Mouse (Mus musculus) common myeloid progenitor, adult 5-6 weeks (primary cell): ENCODE data around the gene 2410137M14Rik. TPM values are rescaled to one million over a fixed set of nuclear protein-coding genes. Genes with fewer than 3 reads are reported as not detected.
"Not testable (repeated sequence)": the region's sequence is repeated elsewhere in the genome, so short reads cannot be mapped to it uniquely, and the experiment has no call there.

Source experiments
- ATAC-seq: replicated peaks from 2 replicates; pipeline ENCODE4 v1.8.0; 2016; ENCODE audit warnings: low read depth, mild to moderate bottlenecking, moderate TSS enrichment, inconsistent platforms; ENCODE audit not compliant: poor library complexity, severe bottlenecking
- total RNA-seq: library from RNA; stranded (forward); fragments of 200-1000, 187-1606 nt; gene quantifications from 2 replicates; pipeline ENCODE4 v1.2.3, GENCODE M21; 2017

2410137M14Rik gene
- total RNA-seq, 1 experiment from 2014 or later = not detected

- no peak for ATAC-seq
Observed at GRCm38 (mm10) chr17:36995448-36995847, 14.4 kb upstream of the 2410137M14Rik start.

DNA sequence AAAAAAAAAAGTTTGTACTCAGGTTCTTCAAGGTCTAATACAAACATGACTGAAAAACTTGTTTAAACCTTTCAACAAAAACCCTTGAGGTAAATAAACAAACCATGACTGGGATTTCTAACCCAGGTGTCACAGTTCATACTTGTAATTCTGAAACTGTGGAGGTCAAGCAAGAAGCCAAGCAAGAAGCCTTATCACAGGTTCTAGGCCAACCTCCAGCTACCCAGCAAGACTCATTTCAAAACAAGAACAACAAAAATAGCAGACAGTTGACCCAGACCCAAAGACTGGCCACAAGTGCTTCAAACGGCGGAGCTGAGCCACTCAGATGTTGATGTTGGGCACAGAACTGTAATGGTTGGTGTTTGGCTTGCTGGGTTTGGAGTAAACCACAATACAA, 13.5 kb upstream of the 2410137M14Rik start:
- ATAC-seq = no peak

GRCm38 (mm10) chr17:36993770-36994325, 12.8 kb upstream of the 2410137M14Rik start:
- ATAC-seq = peak; percentile 30

GRCm38 (mm10) chr17:36992336-36993104, 11.5 kb upstream of the 2410137M14Rik start:
- ATAC-seq = peak; percentile 79

DNA sequence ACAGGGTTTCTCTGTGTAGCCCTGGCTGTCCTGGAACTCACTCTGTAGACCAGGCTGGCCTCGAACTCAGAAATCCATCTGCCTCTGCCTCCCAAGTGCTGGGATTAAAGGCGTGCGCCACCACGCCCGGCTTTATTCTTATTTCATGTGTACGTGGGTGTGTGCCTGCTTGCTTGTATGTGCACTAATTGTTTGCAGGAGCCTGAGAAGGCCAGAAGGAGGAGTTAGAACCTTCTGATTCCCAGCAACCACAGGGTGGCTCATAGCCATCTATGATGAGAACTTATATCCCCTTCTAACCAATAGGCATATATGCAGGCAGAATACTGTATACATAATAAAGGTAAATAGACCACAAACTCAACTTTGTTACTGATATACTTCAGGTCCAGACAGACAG, 9.6 kb upstream of the 2410137M14Rik start:
- ATAC-seq = not testable (repeated sequence)

DNA sequence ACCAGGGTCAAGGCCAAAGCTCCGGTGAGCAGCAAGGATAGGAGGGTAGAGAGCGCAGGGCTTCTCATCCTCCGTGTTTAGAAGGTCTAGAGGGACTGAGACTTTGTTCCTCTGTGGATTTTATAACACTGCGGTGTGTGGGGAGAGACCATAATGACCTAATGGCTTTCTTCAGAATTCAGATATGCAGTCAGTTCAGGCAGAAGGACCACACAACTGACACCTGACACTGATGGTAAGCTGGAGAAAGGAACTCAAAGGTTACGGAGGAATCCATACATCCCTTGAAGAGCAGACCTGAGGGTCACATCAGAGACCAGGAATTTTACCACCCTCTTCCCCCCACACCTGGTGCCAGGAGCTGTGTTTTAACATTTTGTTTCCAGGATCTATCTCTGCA, 8.4 kb upstream of the 2410137M14Rik start, which contains the start of gene H2-M5:
TSS of gene H2-M5 (minus strand) at position 101 of the 400 bp plus-strand sequence.
- no peak for ATAC-seq

- 0 out of 2 replicates have a peak, but pooled peaks have one; percentile 4 for ATAC-seq
Observed at GRCm38 (mm10) chr17:36988475-36988874, 7.4 kb upstream of the 2410137M14Rik start.

GRCm38 (mm10) chr17:36982253-36983155, 1.5 kb upstream of the 2410137M14Rik start:
- ATAC-seq = peak; percentile 33

DNA sequence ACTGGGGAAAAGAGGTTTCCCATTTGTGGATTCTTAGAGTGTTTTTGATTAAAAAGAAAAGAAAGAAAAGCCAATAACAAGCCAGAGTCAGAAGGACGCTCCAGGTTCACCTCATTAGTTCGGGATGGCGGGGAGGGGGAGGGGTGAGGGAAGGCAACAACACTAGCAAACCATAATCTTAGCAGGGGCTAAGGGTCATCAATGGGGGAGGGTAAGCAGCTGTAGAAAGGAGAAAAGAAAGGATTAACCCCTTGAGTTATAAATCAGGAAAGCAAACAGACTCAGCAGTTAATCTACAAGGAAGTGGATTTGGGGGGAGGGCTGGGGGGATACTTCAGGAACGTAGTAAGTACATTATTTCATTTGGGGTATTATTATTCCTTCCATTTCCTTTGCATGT, 808 bp upstream of the 2410137M14Rik start:
- ATAC-seq = no peak

- no peak for ATAC-seq
Observed at GRCm38 (mm10) chr17:36973271-36973787, 7.7 kb downstream of the 2410137M14Rik start.

- peak; percentile 67 for ATAC-seq
Observed at GRCm38 (mm10) chr17:36972791-36973190, 8.2 kb downstream of the 2410137M14Rik start.

- ATAC-seq = peak; percentile 78
Observed at GRCm38 (mm10) chr17:36971172-36971850, 9.7 kb downstream of the 2410137M14Rik start.

DNA sequence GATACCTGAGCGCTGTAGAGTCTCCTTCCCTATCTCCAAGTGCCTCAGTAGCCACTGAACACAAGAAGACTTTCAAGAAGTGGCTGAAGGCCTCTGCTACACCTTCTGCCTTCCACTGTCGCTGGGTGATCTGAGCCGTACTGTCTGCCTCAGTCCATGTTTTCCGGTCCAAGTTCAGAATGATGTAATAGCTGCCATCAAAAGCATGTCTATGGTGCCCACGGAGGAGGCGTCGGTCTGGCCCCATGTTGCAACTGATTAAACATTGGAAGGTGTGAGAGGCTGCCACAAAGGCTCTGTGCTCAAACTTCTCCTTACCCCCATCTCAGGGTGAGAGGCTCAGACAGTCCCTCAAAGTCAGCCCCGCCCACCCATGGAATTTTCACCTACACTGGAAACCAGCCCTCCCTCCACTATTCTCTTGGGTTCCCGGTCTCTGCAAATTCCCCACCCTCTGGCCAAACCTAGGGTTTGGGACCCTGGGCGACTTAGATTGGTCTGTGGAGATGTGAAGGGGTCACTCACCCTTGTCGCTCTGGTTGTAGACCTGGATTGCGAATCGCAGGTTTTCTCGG, 10.6 kb downstream of the 2410137M14Rik start:
- no peak for ATAC-seq

- peak; percentile 64 for ATAC-seq
Observed at GRCm38 (mm10) chr17:36966875-36967274, 14.2 kb downstream of the 2410137M14Rik start.

- no peak for ATAC-seq
Observed at GRCm38 (mm10) chr17:36961125-36961524, 19.9 kb downstream of the 2410137M14Rik start.

GRCm38 (mm10) chr17:36958884-36959283, 22.2 kb downstream of the 2410137M14Rik start:
- no peak for ATAC-seq

GRCm38 (mm10) chr17:36957999-36958743, 22.9 kb downstream of the 2410137M14Rik start, which contains the start of the genes Znrd1 and Znrd1as:
Gene Znrd1, minus strand, starts transcription at chr17:36958559.
Gene Znrd1as, plus strand, starts transcription at chr17:36958592.
- peak; percentile 97 for ATAC-seq

DNA sequence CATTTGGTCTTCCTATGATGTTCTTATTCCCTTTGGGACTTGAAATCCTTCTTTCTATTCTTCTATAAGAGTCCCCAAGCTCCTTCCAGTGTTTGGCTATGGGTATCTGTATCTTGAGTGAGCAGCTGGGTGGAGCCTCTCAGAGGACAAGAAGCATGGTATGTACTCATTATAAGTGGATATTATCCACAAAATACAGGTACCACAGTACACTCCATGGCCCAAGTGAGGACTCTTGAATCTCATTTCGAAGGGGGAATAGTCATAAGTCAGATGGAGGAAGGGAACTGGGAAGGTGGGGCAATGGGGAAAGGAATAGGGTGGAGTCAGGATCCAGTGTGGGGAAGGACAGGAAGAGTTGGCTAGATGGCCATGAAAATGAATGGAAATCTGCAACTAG, 28.0 kb downstream of the 2410137M14Rik start:
- ATAC-seq = no peak

DNA sequence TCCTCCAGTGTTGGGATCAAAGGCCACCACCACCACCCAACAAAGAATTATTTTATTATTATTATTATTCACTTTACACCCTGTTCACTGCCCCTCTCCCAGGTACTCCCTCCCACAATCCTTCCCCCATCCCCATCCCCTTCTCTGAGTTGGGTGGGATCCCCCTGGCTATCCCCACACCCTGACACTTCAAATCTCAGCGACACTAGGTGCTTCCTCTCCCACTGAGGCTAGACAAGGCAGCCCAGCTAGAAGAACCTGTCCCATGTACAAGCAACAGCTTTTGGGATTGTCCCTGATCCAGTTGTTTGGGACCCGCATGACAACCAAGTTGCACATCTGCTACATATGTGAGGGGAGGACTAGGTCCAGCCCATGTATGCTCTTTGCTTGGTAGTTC, 28.4 kb downstream of the 2410137M14Rik start:
- no peak for ATAC-seq
